Mouse (Mus musculus) heart, postnatal 0 days (tissue): Measurements from ENCODE around the gene Otor. TPM values are rescaled to one million over a fixed set of nuclear protein-coding genes. Genes with fewer than 3 reads are reported as not detected.

ENCODE experiments used
- ATAC-seq: fragments of 200-750 bp; cut with Nextera tagmentation; 2 replicates; pipeline ENCODE4 v1.8.0; 2017; ENCODE audit warnings: low read depth, moderate number of reproducible peaks, moderate library complexity; ENCODE audit not compliant: insufficient read depth
- DNase-seq: peaks from one replicate; pipeline ENCODE4 v3.0.0-alpha.2; 2016; ENCODE audit warnings: low spot score
- H3K27ac ChIP-seq: fragments of 300-500 bp; sonication (generic); 2 replicates; pipeline ENCODE4 v1.5.1; 2014; ENCODE audit warnings: low read depth, mild to moderate bottlenecking
- H3K27me3 ChIP-seq: fragments of 300-500 bp; sonication (generic); 2 replicates; pipeline ENCODE4 v1.6.1; 2014; ENCODE audit warnings: low read length, mixed read lengths; ENCODE audit not compliant: control insufficient read depth, insufficient read depth
- H3K36me3 ChIP-seq: fragments of 300-500 bp; sonication (generic); replicated peaks from 2 replicates; pipeline ENCODE4 v1.6.1; 2014; ENCODE audit warnings: low read length, mixed read lengths; ENCODE audit not compliant: control insufficient read depth, insufficient read depth
- H3K4me1 ChIP-seq: fragments of 300-500 bp; sonication (generic); 2 replicates; pipeline ENCODE4 v1.6.1; 2014; ENCODE audit warnings: antibody characterized with exemption; ENCODE audit not compliant: control insufficient read depth, insufficient read depth
- H3K4me2 ChIP-seq: fragments of 300-500 bp; sonication (generic); 2 replicates; pipeline ENCODE4 v1.6.1; 2014; ENCODE audit warnings: low read depth, mild to moderate bottlenecking, low read length, moderate library complexity
- H3K4me3 ChIP-seq: fragments of 300-500 bp; sonication (generic); 2 replicates; pipeline ENCODE4 v1.5.1; 2014; ENCODE audit warnings: low read depth, low read length
- H3K9ac ChIP-seq: fragments of 300-500 bp; sonication (generic); replicated peaks from 2 replicates; pipeline ENCODE4 v1.6.1; 2014; ENCODE audit warnings: low read depth, low read length, mixed read lengths
- H3K9me3 ChIP-seq: fragments of 300-500 bp; sonication (generic); replicated peaks from 2 replicates; pipeline ENCODE4 v1.6.1; 2016; ENCODE audit warnings: low read length; ENCODE audit not compliant: control insufficient read depth
- CTCF ChIP-seq: IDR thresholded peaks from 2 replicates; pipeline ENCODE4 v1.5.1; 2016; ENCODE audit warnings: antibody characterized with exemption, control low read depth, low read depth
- EP300 ChIP-seq: IDR thresholded peaks from 2 replicates; pipeline ENCODE4 v1.6.1; 2016; ENCODE audit warnings: antibody characterized with exemption, low read depth
- WGBS: fragments of 180-500 bp; shearing (Covaris S2); extraction: QIAGEN DNeasy Blood & Tissue Kit; methylation state at CpG from one replicate; pipeline ENCODE4 v1.1.7; 2014; 5-methylcytosine and 5-hydroxymethylcytosine counted together
- polyA plus RNA-seq: library from polyadenylated mRNA; unstranded; fragments of >200 nt; fragmentation: Nextera tagmentation; extraction: Ambion mirVana; gene quantifications from 2 replicates; pipeline ENCODE4 v1.2.1, GENCODE M21; 2015
- total RNA-seq: library from RNA; depleted of rRNA; stranded (reverse); fragments of >200 nt; gene quantifications from 2 replicates; pipeline ENCODE4 v1.2.3, GENCODE M21; 2014; ENCODE audit warnings: low replicate concordance; rRNA removed

The Otor gene
- total RNA-seq = not detected in 2 replicates
- polyA plus RNA-seq = 0.21 and 0.29 TPM in 2 replicates

DNA sequence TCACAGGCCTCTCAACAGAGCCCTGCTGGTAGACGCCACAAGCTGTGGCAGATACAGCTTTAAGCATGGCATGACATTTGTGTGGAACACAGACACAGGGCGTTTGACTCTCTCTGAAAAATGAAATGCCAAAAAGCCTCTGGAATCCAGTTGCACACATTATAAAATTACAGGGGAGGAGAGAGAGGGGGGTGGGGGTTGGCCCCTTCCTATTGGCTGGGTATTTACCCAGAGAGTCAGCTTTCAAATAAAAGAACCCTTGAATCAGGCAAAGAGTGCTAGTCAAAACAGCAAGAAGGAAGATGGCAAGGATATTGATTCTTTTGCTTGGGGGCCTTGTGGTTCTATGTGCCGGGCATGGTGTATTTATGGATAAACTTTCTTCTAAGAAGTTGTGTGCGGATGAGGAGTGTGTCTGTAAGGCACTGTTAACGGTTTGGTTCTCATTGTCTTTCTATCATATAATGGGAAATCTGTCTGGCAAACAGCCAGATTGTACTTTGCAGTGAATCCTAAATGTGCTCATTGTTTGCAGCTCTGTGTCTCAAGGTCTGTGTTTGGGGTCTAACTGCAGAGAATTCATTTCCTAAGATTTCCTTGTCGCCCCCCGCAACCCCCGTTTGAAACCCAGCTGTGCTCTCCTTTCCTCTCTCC, at the start of gene Otor:
TSS of gene Otor (plus strand) at position 276 of the 654 bp plus-strand sequence.
- H3K27me3 ChIP-seq = no peaks in the 10 kb centered on the region

DNA sequence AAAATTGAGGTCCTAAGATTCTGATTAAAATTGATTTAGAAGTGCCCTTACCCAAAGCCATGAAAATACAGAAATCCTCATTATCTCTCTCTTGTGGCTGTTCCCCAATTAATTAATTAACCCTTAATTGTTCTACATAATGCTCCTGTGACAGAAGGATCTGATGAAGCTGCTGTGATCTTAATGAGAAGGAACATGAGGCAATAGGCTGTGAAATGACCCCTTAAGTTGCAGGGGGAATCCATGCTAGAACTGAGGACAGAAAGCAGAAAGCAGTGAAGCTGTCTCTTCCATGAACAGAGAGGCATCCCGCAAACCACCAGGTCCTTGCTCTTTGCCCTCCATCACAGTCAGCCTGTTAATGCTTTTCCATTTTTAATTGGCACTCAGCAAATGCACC, 47.0 kb upstream of the Otor start:
- WGBS = 100% methylated on average over 1 of the region's 1 CpGs
- no peaks in the 10 kb centered on the region for H3K4me1 ChIP-seq
- H3K27me3 ChIP-seq = no peaks in the 10 kb centered on the region
- H3K27ac ChIP-seq = no peak overlapping the region
- H3K9me3 ChIP-seq = no peaks in the 10 kb centered on the region
- H3K4me2 ChIP-seq = no peak overlapping the region
- ATAC-seq (no peak), DNase-seq (no peak)
- H3K4me3 ChIP-seq = no peak overlapping the region
- H3K9ac ChIP-seq = no peak overlapping the region
- H3K36me3 ChIP-seq = no peaks in the 10 kb centered on the region
- TF ChIP-seq CTCF = no peak
- no peak for TF ChIP-seq EP300

More for the DNA sequence above, at the start of gene Otor:
- DNase-seq (no peak), ATAC-seq (no peak)
- no peak within 1 kb of the TSS for H3K4me3 ChIP-seq
- no peak within 1 kb of the TSS for H3K27ac ChIP-seq
- no peaks in the 10 kb centered on the region for H3K4me1 ChIP-seq
- 59% methylated on average over 8 of the region's 8 CpGs for WGBS
- H3K36me3 ChIP-seq = no peaks in the 10 kb centered on the region
- no peak within 1 kb of the TSS for H3K4me2 ChIP-seq
- no peaks in the 10 kb centered on the region for H3K9me3 ChIP-seq
- TF ChIP-seq EP300 (no peak), CTCF (no peak)
- H3K9ac ChIP-seq = no peak within 1 kb of the TSS

DNA sequence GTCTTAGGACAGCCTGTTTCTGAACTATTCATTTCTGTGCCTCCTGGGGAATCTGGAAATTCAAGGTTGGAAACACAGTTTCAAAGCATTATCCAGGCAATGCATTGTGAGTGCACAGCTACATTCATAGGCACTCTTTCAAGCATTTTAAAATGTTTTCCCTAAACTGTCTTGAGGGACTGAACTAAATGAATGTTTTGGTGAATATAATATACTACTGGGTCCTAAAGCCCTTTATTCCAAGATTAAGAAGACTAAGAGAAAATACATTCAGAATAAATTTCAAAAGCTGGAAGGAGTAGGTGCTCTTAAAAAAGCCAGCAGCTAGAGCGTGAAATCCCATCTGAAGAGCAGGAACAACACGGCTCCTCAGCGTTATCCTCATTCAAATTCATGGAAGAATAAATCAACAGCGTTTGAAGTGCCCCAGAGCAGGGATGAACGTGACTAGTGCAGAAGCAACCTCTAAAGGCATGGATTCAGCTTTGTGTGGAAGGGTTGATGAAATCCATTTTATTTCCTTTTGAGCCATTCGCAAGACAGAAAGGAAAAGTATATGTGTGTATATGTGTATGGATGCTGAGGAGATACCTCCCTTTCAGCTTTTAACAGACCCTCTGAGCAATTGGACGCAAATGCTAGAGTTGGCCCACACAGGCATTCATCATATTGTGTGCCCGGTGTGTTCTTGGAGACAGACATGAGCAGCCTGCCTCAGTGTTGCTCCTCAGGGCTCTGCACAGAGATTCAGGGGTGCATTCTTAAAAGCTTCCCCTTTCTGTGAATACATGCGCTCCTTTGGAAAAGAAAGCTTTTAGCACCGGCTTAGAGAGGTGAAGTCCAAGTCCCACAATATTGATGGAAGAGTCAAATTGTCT, 45.7 kb upstream of the Otor start:
- no peak overlapping the region for H3K27ac ChIP-seq
- ATAC-seq = no peak
- no peaks in the 10 kb centered on the region for H3K27me3 ChIP-seq
- 76% methylated on average over 10 of the region's 10 CpGs for WGBS
- no peaks in the 10 kb centered on the region for H3K36me3 ChIP-seq
- TF ChIP-seq EP300 = no peak
- no peak for TF ChIP-seq CTCF
- H3K4me2 ChIP-seq = no peak overlapping the region
- H3K4me1 ChIP-seq = no peaks in the 10 kb centered on the region
- H3K4me3 ChIP-seq = no peak overlapping the region
- H3K9ac ChIP-seq = no peak overlapping the region
- H3K9me3 ChIP-seq = no peaks in the 10 kb centered on the region
- DNase-seq = no peak

- 59% methylated on average over 7 of the region's 7 CpGs for WGBS
- H3K9ac ChIP-seq = no peak overlapping the region
- H3K36me3 ChIP-seq = no peaks in the 10 kb centered on the region
- H3K27ac ChIP-seq = no peak overlapping the region
- DNase-seq = no peak
- ATAC-seq = no peak
- H3K4me3 ChIP-seq = no peak overlapping the region
- no peak overlapping the region for H3K4me2 ChIP-seq
- H3K27me3 ChIP-seq = no peaks in the 10 kb centered on the region
- no peaks in the 10 kb centered on the region for H3K9me3 ChIP-seq
- no peaks in the 10 kb centered on the region for H3K4me1 ChIP-seq
- TF ChIP-seq EP300 (no peak), CTCF (no peak)
These were observed 43.8 kb upstream of the Otor start for GRCm38 (mm10) chr2:143034350-143035085.

DNA sequence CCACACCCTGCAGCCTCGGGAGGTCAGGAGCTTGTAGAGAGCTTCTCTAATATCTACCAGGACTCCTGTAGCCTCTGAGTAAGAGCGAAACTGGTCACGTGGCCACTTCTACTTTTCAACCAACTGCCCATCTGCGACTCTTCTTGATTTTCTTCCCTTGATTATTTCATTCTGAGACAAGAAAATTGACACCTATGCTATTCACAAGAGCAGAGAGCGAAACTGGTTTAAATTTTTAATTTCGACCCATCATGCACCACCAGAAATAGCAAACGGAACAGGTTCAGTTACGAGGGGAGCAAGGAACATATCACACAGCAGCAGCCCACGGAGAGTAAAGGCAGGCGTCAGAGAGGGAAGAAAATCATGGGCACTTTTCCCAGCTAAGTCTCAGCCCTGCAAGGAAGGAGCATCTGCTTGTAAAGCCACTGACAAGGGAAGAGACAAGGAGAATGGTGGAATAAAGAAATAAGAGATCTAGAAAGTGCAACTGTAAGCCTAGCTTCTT, 43.1 kb upstream of the Otor start:
- no peak overlapping the region for H3K4me2 ChIP-seq
- ATAC-seq (no peak), DNase-seq (no peak)
- H3K9me3 ChIP-seq = no peaks in the 10 kb centered on the region
- H3K27me3 ChIP-seq = no peaks in the 10 kb centered on the region
- WGBS = 68% methylated on average over 10 of the region's 10 CpGs
- H3K4me1 ChIP-seq = no peaks in the 10 kb centered on the region
- H3K36me3 ChIP-seq = no peaks in the 10 kb centered on the region
- no peak overlapping the region for H3K27ac ChIP-seq
- no peak overlapping the region for H3K9ac ChIP-seq
- no peak overlapping the region for H3K4me3 ChIP-seq
- no peak for TF ChIP-seq CTCF
- TF ChIP-seq EP300 = no peak
